Comparison of ENCODE assay signal across 15 mouse cellular contexts in the genomic region with DNA sequence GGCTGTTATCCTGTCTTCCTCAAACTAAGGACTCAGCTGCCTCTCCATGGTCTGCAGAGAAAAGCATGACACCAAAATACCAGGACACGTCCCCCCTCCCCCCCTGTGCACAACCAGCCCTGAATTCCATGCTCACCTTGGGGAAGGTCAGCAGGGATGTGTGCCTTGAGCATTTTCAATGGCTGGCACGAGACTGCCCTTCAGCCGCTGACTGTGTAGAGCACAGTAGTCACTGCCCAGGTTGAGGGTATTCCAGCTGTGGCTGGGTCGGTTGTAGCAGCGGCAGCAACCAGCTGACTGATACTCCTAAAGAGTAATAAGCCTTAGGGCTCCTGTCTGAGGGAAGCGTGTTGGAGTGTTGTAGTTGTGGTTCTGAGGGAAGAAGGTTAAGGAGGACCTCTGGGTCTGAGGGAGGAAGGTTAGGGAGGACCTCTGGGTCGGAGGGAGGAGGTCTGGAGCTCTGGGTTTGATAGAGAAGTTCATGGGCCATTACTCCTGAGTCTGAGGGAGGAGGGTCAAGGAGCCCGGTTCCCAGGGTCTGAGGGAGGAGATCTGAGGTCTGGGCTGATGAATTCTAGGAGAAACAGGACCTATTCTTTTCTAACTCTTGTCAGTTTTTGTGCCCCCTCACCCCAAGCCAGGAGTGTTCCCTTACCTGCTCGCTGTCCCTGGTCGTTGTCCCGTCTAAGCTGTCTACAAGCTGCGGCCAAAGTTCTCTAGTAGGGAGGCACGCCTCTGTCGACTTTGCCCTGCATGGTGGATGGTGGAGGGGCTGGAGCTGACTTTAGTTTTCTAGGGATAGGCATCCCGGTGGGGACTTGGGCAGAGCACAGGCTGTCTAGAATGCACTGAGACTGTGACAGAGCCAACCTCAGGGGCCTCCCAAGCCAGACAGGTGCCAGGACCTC. TPM values are rescaled to one million over a fixed set of nuclear protein-coding genes. Genes with fewer than 3 reads are reported as not detected.
A peak's percentile ranks its signal among the peaks of the same experiment; 100 is the strongest.
DNase-seq lines count a peak whose midpoint lies in the region; ATAC-seq and TF ChIP-seq lines count a peak whose summit lies in the region.
"Had no signal": no experiment of that assay in that cellular context is flagged by ENCODE, and none has a peak within 500 bp of the region (broad histone marks: within the 10 kb centered on the region; RNA-seq: fewer than 3 reads in every experiment).

No protein-coding gene starts in this region.

- H3K9ac ChIP-seq in ES-Bruce4 (ENCODE audit: low read depth, poor library complexity, severe bottlenecking): peak overlapping the region; percentile 57
- peak overlapping the region; percentile 20; the same call in 1 of the 2 replicates for H3K9ac ChIP-seq in kidney, embryonic 14.5 days (ENCODE audit: low read depth, low read length)
- H3K9ac ChIP-seq in liver, embryonic 13.5 days: peak overlapping the region; percentile 60
- H3K9ac ChIP-seq: limb, embryonic 13.5 days had no signal

- no peak for TF ChIP-seq CTCF in ES-Bruce4 (IDR thresholded peaks at IDR 0.05; ENCODE audit: low read depth, low read length)

- no peak for DNase-seq in liver, embryonic 13.5 days
- no peak for DNase-seq in ovary, postnatal 36 days (ENCODE audit: low spot score)
- DNase-seq in limb, embryonic 10.5 days (ENCODE audit: low spot score): no peak
- no peak for DNase-seq in embryo, embryonic 10.5 days (ENCODE audit: low spot score)
- DNase-seq: cerebellum, adult 9-11 months; lung, postnatal 4 days had no signal

- no peaks in the 10 kb centered on the region for H3K27me3 ChIP-seq in erythroblast, embryonic 14.5 days (ENCODE audit: control insufficient read depth)
- no peaks in the 10 kb centered on the region for H3K27me3 ChIP-seq in ES-Bruce4 (ENCODE audit: control insufficient read depth, insufficient read depth, low read length, poor library complexity, severe bottlenecking)
- H3K27me3 ChIP-seq in kidney, embryonic 14.5 days (ENCODE audit: control insufficient read depth, insufficient read depth, low read length): no peaks in the 10 kb centered on the region
- H3K27me3 ChIP-seq in liver, embryonic 13.5 days: no peaks in the 10 kb centered on the region
- H3K27me3 ChIP-seq in limb, embryonic 10.5 days (ENCODE audit: low read depth, poor library complexity, severe bottlenecking): no peaks in the 10 kb centered on the region
- H3K27me3 ChIP-seq: limb, embryonic 13.5 days had no signal

- H3K27ac ChIP-seq in ES-Bruce4 (ENCODE audit: insufficient read depth, low read length): peak overlapping the region; percentile 100
- peak overlapping the region; percentile 67 for H3K27ac ChIP-seq in kidney, embryonic 14.5 days (ENCODE audit: low read depth, low read length)
- H3K27ac ChIP-seq in liver, embryonic 13.5 days: peak overlapping the region; percentile 69
- H3K27ac ChIP-seq in limb, embryonic 10.5 days: no peak overlapping the region
- H3K27ac ChIP-seq: hindbrain, embryonic 10.5 days; limb, embryonic 13.5 days had no signal

- H3K4me1 ChIP-seq in erythroblast, embryonic 14.5 days (ENCODE audit: control insufficient read depth): peaks cover 33% of the 10 kb centered on the region
- H3K4me1 ChIP-seq in ES-Bruce4 (ENCODE audit: control insufficient read depth, insufficient read depth, low read length): peaks cover 17% of the 10 kb centered on the region
- H3K4me1 ChIP-seq in kidney, embryonic 14.5 days (ENCODE audit: control insufficient read depth, insufficient read depth, low read length): peaks cover 33% of the 10 kb centered on the region
- H3K4me1 ChIP-seq in liver, embryonic 13.5 days (replicated peaks): peaks cover 45% of the 10 kb centered on the region
- peaks cover 24% of the 10 kb centered on the region for H3K4me1 ChIP-seq in limb, embryonic 10.5 days

- peak overlapping the region; percentile 17; the same call in 1 of the 2 replicates for H3K4me2 ChIP-seq in kidney, embryonic 14.5 days (replicated peaks; ENCODE audit: low read depth, low read length)
- H3K4me2 ChIP-seq in liver, embryonic 13.5 days: peak overlapping the region; percentile 97
- H3K4me2 ChIP-seq: limb, embryonic 13.5 days had no signal

- no peak for ATAC-seq in erythroblast, adult 5-6 weeks (replicated peaks; ENCODE audit: low FRiP score, poor library complexity, severe bottlenecking)
- peak; percentile 59 for ATAC-seq in kidney, embryonic 14.5 days (ENCODE audit: low FRiP score, low TSS enrichment)
- peak; percentile 27; the same call in 1 of the 2 replicates for ATAC-seq in liver, embryonic 13.5 days (ENCODE audit: low read depth)

- H3K36me3 ChIP-seq in erythroblast, embryonic 14.5 days (ENCODE audit: control insufficient read depth): peaks cover 43% of the 10 kb centered on the region
- H3K36me3 ChIP-seq in ES-Bruce4 (ENCODE audit: control insufficient read depth, insufficient read depth, low read length, poor library complexity, severe bottlenecking): peaks cover 19% of the 10 kb centered on the region
- H3K36me3 ChIP-seq in kidney, embryonic 14.5 days (ENCODE audit: control insufficient read depth, insufficient read depth, low read length): peaks cover 25% of the 10 kb centered on the region
- peaks cover 39% of the 10 kb centered on the region for H3K36me3 ChIP-seq in liver, embryonic 13.5 days
- peaks cover 43% of the 10 kb centered on the region for H3K36me3 ChIP-seq in limb, embryonic 10.5 days

- WGBS in kidney, embryonic 14.5 days: 50% methylated on average over 15 of the region's 15 CpGs
- 71% methylated on average over 15 of the region's 15 CpGs for WGBS in liver, embryonic 13.5 days (ENCODE audit: insufficient replicate concordance)
- 88% methylated on average over 15 of the region's 15 CpGs for WGBS in limb, embryonic 10.5 days

- TF ChIP-seq EP300 in ES-Bruce4 (IDR thresholded peaks at IDR 0.05; ENCODE audit: insufficient read depth, low read depth, low read length): peak; percentile 84

- H3K4me3 ChIP-seq in erythroblast, embryonic 14.5 days (replicated peaks): peak overlapping the region; percentile 53
- peak overlapping the region; percentile 24 for H3K4me3 ChIP-seq in ES-Bruce4 (ENCODE audit: low read depth, low read length)
- H3K4me3 ChIP-seq in kidney, embryonic 14.5 days (ENCODE audit: low read length): peak overlapping the region; percentile 9; the same call in 1 of the 2 replicates
- H3K4me3 ChIP-seq in liver, embryonic 13.5 days (replicated peaks): peak overlapping the region; percentile 53
- H3K4me3 ChIP-seq in limb, embryonic 10.5 days: no peak overlapping the region
- H3K4me3 ChIP-seq: hindbrain, embryonic 10.5 days; limb, embryonic 13.5 days had no signal

- TF ChIP-seq POLR2A in ES-Bruce4 (IDR thresholded peaks at IDR 0.05; ENCODE audit: insufficient read depth, low read length): no peak

- no peaks in the 10 kb centered on the region for H3K9me3 ChIP-seq in erythroblast, embryonic 14.5 days (ENCODE audit: control insufficient read depth, low read length)
- H3K9me3 ChIP-seq in ES-Bruce4 (replicated peaks; ENCODE audit: control insufficient read depth, insufficient read depth, low read length, poor library complexity, severe bottlenecking): no peaks in the 10 kb centered on the region
- H3K9me3 ChIP-seq in kidney, embryonic 14.5 days (ENCODE audit: control insufficient read depth, low read length): no peaks in the 10 kb centered on the region
- H3K9me3 ChIP-seq in liver, embryonic 13.5 days (replicated peaks): no peaks in the 10 kb centered on the region
- H3K9me3 ChIP-seq in limb, embryonic 10.5 days (replicated peaks): no peaks in the 10 kb centered on the region
- H3K9me3 ChIP-seq: hindbrain, embryonic 10.5 days; limb, embryonic 13.5 days had no signal

RNA-seq across cellular contexts. Expression of a gene that starts 4.8 kb away (rescaled TPM):
- polyA plus RNA-seq in erythroblast, embryonic 14.5 days (2012): 1.1 and 2.6 TPM in 2 replicates
- total RNA-seq in erythroblast, adult 5-6 weeks (2015; ENCODE audit: low replicate concordance): 5.8 and 9.0 TPM in 2 replicates
- total RNA-seq in erythroblast, adult 5-6 weeks (2017; ENCODE audit: low replicate concordance): 10.7 and 11.2 TPM in 2 replicates
- 104 and 144 TPM in 2 replicates for polyA plus RNA-seq in ES-Bruce4 (2011; ENCODE audit: insufficient read depth, insufficient read length, low read depth, missing spikeins)
- 61.1 and 73.7 TPM in 2 replicates for polyA plus RNA-seq in kidney, embryonic 14.5 days (2014; fragmentation: Nextera tagmentation; extraction: Ambion mirVana)
- 44.1 and 45.4 TPM in 2 replicates for polyA plus RNA-seq in liver, embryonic 13.5 days (2015; fragmentation: Nextera tagmentation; extraction: Ambion mirVana)
- polyA plus RNA-seq in limb, embryonic 10.5 days (2016; fragmentation: Nextera tagmentation; extraction: Ambion mirVana): 65.8 and 68.0 TPM in 2 replicates

RNA-seq across cellular contexts. Expression of a gene that starts 20.0 kb away (rescaled TPM):
- 0.31 and 0.50 TPM in 2 replicates for polyA plus RNA-seq in erythroblast, embryonic 14.5 days (2012)
- total RNA-seq in erythroblast, adult 5-6 weeks (2015; ENCODE audit: low replicate concordance): not detected in 2 replicates
- not detected in 2 replicates for total RNA-seq in erythroblast, adult 5-6 weeks (2017; ENCODE audit: low replicate concordance)
- polyA plus RNA-seq in ES-Bruce4 (2011; ENCODE audit: insufficient read depth, insufficient read length, low read depth, missing spikeins): 55.0 and 62.2 TPM in 2 replicates
- polyA plus RNA-seq in kidney, embryonic 14.5 days (2014; fragmentation: Nextera tagmentation; extraction: Ambion mirVana): 12.8 and 13.5 TPM in 2 replicates
- 1.3 and 1.9 TPM in 2 replicates for polyA plus RNA-seq in liver, embryonic 13.5 days (2015; fragmentation: Nextera tagmentation; extraction: Ambion mirVana)
- 1.0 and 1.1 TPM in 2 replicates for polyA plus RNA-seq in limb, embryonic 10.5 days (2016; fragmentation: Nextera tagmentation; extraction: Ambion mirVana)
- total RNA-seq: layer of hippocampus, postnatal 10 days had no signal

RNA-seq across cellular contexts. Expression of a gene that starts 40.6 kb away (rescaled TPM):
- not detected in 2 replicates for polyA plus RNA-seq in erythroblast, embryonic 14.5 days (2012)
- total RNA-seq in erythroblast, adult 5-6 weeks (2015; ENCODE audit: low replicate concordance): not detected in 2 replicates
- total RNA-seq in erythroblast, adult 5-6 weeks (2017; ENCODE audit: low replicate concordance): not detected in 2 replicates
- polyA plus RNA-seq in ES-Bruce4 (2011; ENCODE audit: insufficient read depth, insufficient read length, low read depth, missing spikeins): 0.94 and 1.7 TPM in 2 replicates
- not detected in 2 replicates for polyA plus RNA-seq in kidney, embryonic 14.5 days (2014; fragmentation: Nextera tagmentation; extraction: Ambion mirVana)
- polyA plus RNA-seq in liver, embryonic 13.5 days (2015; fragmentation: Nextera tagmentation; extraction: Ambion mirVana): not detected in 2 replicates
- polyA plus RNA-seq in limb, embryonic 10.5 days (2016; fragmentation: Nextera tagmentation; extraction: Ambion mirVana): not detected in 2 replicates
- total RNA-seq: layer of hippocampus, postnatal 10 days; MEL had no signal
- polyA plus RNA-seq: hindbrain, embryonic 10.5 days; urinary bladder, adult 2 months had no signal

RNA-seq across cellular contexts. Expression of a gene that starts 42.4 kb away (rescaled TPM):
- polyA plus RNA-seq in erythroblast, embryonic 14.5 days (2012): not detected in 2 replicates
- not detected in 2 replicates for total RNA-seq in erythroblast, adult 5-6 weeks (2015; ENCODE audit: low replicate concordance)
- not detected in 2 replicates for total RNA-seq in erythroblast, adult 5-6 weeks (2017; ENCODE audit: low replicate concordance)
- 3.0 and 3.9 TPM in 2 replicates for polyA plus RNA-seq in ES-Bruce4 (2011; ENCODE audit: insufficient read depth, insufficient read length, low read depth, missing spikeins)
- 0.14 TPM in 2 replicates for polyA plus RNA-seq in kidney, embryonic 14.5 days (2014; fragmentation: Nextera tagmentation; extraction: Ambion mirVana)
- polyA plus RNA-seq in liver, embryonic 13.5 days (2015; fragmentation: Nextera tagmentation; extraction: Ambion mirVana): not detected in 2 replicates
- not detected in 2 replicates for polyA plus RNA-seq in limb, embryonic 10.5 days (2016; fragmentation: Nextera tagmentation; extraction: Ambion mirVana)
- total RNA-seq: MEL had no signal
- polyA plus RNA-seq: hindbrain, embryonic 10.5 days; urinary bladder, adult 2 months had no signal

RNA-seq across cellular contexts. Expression of a gene that starts 46.9 kb away (rescaled TPM):
- 0.05 TPM in 1 of 2 replicates, not detected in the other for polyA plus RNA-seq in erythroblast, embryonic 14.5 days (2012)
- total RNA-seq in erythroblast, adult 5-6 weeks (2015; ENCODE audit: low replicate concordance): not detected in 2 replicates
- total RNA-seq in erythroblast, adult 5-6 weeks (2017; ENCODE audit: low replicate concordance): not detected in 2 replicates
- polyA plus RNA-seq in ES-Bruce4 (2011; ENCODE audit: insufficient read depth, insufficient read length, low read depth, missing spikeins): 4.6 and 5.8 TPM in 2 replicates
- polyA plus RNA-seq in kidney, embryonic 14.5 days (2014; fragmentation: Nextera tagmentation; extraction: Ambion mirVana): 0.11 and 0.23 TPM in 2 replicates
- polyA plus RNA-seq in liver, embryonic 13.5 days (2015; fragmentation: Nextera tagmentation; extraction: Ambion mirVana): 0.10 TPM in 1 of 2 replicates, not detected in the other
- polyA plus RNA-seq in limb, embryonic 10.5 days (2016; fragmentation: Nextera tagmentation; extraction: Ambion mirVana): 0.24 TPM in 1 of 2 replicates, not detected in the other
- total RNA-seq: layer of hippocampus, postnatal 10 days; MEL had no signal
- polyA plus RNA-seq: hindbrain, embryonic 10.5 days had no signal

Comparison
In these comparisons a context has a peak if more than half of its experiments do, and no peak if none do; other contexts are left out.
1. RNA of a gene that starts 4.8 kb away (polyA plus RNA-seq): 104 to 144 TPM in ES-Bruce4, 61.1 to 73.7 TPM in kidney, embryonic 14.5 days, 65.8 to 68.0 TPM in limb, embryonic 10.5 days and 44.1 to 45.4 TPM in liver, embryonic 13.5 days; 1.1 to 2.6 TPM in erythroblast, embryonic 14.5 days; every median in the first group is over 10 times any median in the second.
2. Peak in every context shown above with its lines, with median percentiles within 50 percentile points of each other: H3K9ac ChIP-seq.